Mouse (Mus musculus) neural tube, embryonic 15.5 days (tissue): Measurements from ENCODE around the gene Zfp747. TPM values are rescaled to one million over a fixed set of nuclear protein-coding genes. Genes with fewer than 3 reads are reported as not detected.
"Not testable (repeated sequence)": the region's sequence is repeated elsewhere in the genome, so short reads cannot be mapped to it uniquely, and the experiment has no call there.

ENCODE experiments used
- ATAC-seq: fragments of 200-750 bp; cut with Nextera tagmentation; 2 replicates; pipeline ENCODE4 v1.8.0; 2017; ENCODE audit warnings: mild to moderate bottlenecking, moderate TSS enrichment, moderate library complexity; ENCODE audit not compliant: low FRiP score
- H3K27ac ChIP-seq: fragments of 300-500 bp; sonication (generic); replicated peaks from 2 replicates; pipeline ENCODE4 v1.5.1; 2015; ENCODE audit warnings: mild to moderate bottlenecking, inconsistent platforms
- H3K27me3 ChIP-seq: fragments of 300-500 bp; sonication (generic); replicated peaks from 2 replicates; pipeline ENCODE4 v1.6.1; 2015; ENCODE audit warnings: inconsistent platforms
- H3K36me3 ChIP-seq: fragments of 300-500 bp; sonication (generic); 2 replicates; pipeline ENCODE4 v1.6.1; 2015; ENCODE audit warnings: inconsistent platforms
- H3K4me1 ChIP-seq: fragments of 300-500 bp; sonication (generic); 2 replicates; pipeline ENCODE4 v1.6.1; 2015; ENCODE audit warnings: inconsistent platforms
- H3K4me2 ChIP-seq: fragments of 300-500 bp; sonication (generic); 2 replicates; pipeline ENCODE4 v1.6.1; 2015; ENCODE audit warnings: inconsistent platforms, mild to moderate bottlenecking, moderate library complexity
- H3K4me3 ChIP-seq: fragments of 300-500 bp; sonication (generic); replicated peaks from 2 replicates; pipeline ENCODE4 v1.5.1; 2015; ENCODE audit warnings: mild to moderate bottlenecking, inconsistent platforms
- H3K9ac ChIP-seq: fragments of 300-500 bp; sonication (generic); replicated peaks from 2 replicates; pipeline ENCODE4 v1.6.1; 2015; ENCODE audit warnings: mild to moderate bottlenecking, inconsistent platforms
- H3K9me3 ChIP-seq: fragments of 300-500 bp; sonication (generic); replicated peaks from 2 replicates; pipeline ENCODE4 v1.6.1; 2016; ENCODE audit warnings: inconsistent platforms
- WGBS: fragments of 180-500 bp; shearing (Covaris S2); methylation state at CpG from one replicate; pipeline ENCODE4 v1.1.7; 2015; ENCODE audit warnings: mixed read lengths; 5-methylcytosine and 5-hydroxymethylcytosine counted together
- polyA plus RNA-seq: library from polyadenylated mRNA; unstranded; fragments of >200 nt; fragmentation: Nextera tagmentation; extraction: Ambion mirVana; gene quantifications from 2 replicates; pipeline ENCODE4 v1.2.1, GENCODE M21; 2015

Gene Zfp747
- polyA plus RNA-seq, 1 experiment from 2014 or later, result 8.5 TPM

- no peak overlapping the region for H3K9ac ChIP-seq
- ATAC-seq, result no peak
- H3K4me3 ChIP-seq, result peak overlapping the region; percentile 42
- H3K27ac ChIP-seq, result no peak overlapping the region
- WGBS, result 57% methylated on average over 4 of the region's 4 CpGs
- H3K27me3 ChIP-seq, result peaks cover 16% of the 10 kb centered on the region; the same call in 1 of the 2 replicates
- peaks cover 11% of the 10 kb centered on the region for H3K4me1 ChIP-seq
- no peaks in the 10 kb centered on the region for H3K9me3 ChIP-seq
- no peaks in the 10 kb centered on the region for H3K36me3 ChIP-seq
- peak overlapping the region; percentile 90 for H3K4me2 ChIP-seq
Measured at GRCm38 (mm10) chr7:127364166-127364565, 11.7 kb downstream of the Zfp747 start.

- ATAC-seq, result peak; percentile 28; the same call in 1 of the 2 replicates
- H3K4me1 ChIP-seq, result peaks cover 11% of the 10 kb centered on the region
- no peak overlapping the region; the same call in 1 of the 2 replicates for H3K27ac ChIP-seq
- H3K27me3 ChIP-seq, result peaks cover 16% of the 10 kb centered on the region; the same call in 1 of the 2 replicates
- H3K4me2 ChIP-seq, result peak overlapping the region; percentile 90
- 1% methylated on average over 24 of the region's 24 CpGs for WGBS
- no peaks in the 10 kb centered on the region for H3K36me3 ChIP-seq
- H3K4me3 ChIP-seq, result peak overlapping the region; percentile 42
- peak overlapping the region; percentile 51 for H3K9ac ChIP-seq
- no peaks in the 10 kb centered on the region for H3K9me3 ChIP-seq
Measured at GRCm38 (mm10) chr7:127363475-127363921, 12.4 kb downstream of the Zfp747 start.

- not testable (repeated sequence) for H3K27ac ChIP-seq, H3K9ac ChIP-seq, H3K9me3 ChIP-seq, ATAC-seq, H3K36me3 ChIP-seq
- Histone ChIP-seq H3K27me3 (peaks cover 19% of the 10 kb centered on the region; the same call in 1 of the 2 replicates), H3K4me1 (peaks cover 11% of the 10 kb centered on the region), H3K4me3 (0 out of 2 replicates have a peak overlapping the region, but pooled peaks have one; percentile 16), H3K4me2 (peak overlapping the region; percentile 42)
- 19% methylated on average over 13 of the region's 13 CpGs for WGBS
Measured at GRCm38 (mm10) chr7:127362418-127362817, 13.4 kb downstream of the Zfp747 start.

- Histone ChIP-seq H3K4me3 (no peak overlapping the region), H3K27ac (no peak overlapping the region), H3K4me1 (peaks cover 11% of the 10 kb centered on the region), H3K27me3 (peaks cover 19% of the 10 kb centered on the region; the same call in 1 of the 2 replicates), H3K4me2 (no peak overlapping the region), H3K36me3 (no peaks in the 10 kb centered on the region), H3K9me3 (no peaks in the 10 kb centered on the region), H3K9ac (no peak overlapping the region)
- 55% methylated on average over 12 of the region's 13 CpGs for WGBS
- no peak for ATAC-seq
Measured at GRCm38 (mm10) chr7:127361449-127361848, 14.4 kb downstream of the Zfp747 start.

- WGBS, result 75% methylated on average over 4 of the region's 4 CpGs
Measured at GRCm38 (mm10) chr7:127360265-127360664, 15.6 kb downstream of the Zfp747 start.

GRCm38 (mm10) chr7:127358472-127358871 lies 17.4 kb downstream of the Zfp747 start:
- ATAC-seq, result no peak
- Histone ChIP-seq H3K4me2 (no peak overlapping the region), H3K4me3 (no peak overlapping the region)

More at GRCm38 (mm10) chr7:127360265-127360664, 15.6 kb downstream of the Zfp747 start:
- H3K4me3 ChIP-seq, result no peak overlapping the region
- no peaks in the 10 kb centered on the region for H3K36me3 ChIP-seq
- H3K9ac ChIP-seq, result no peak overlapping the region
- peaks cover 11% of the 10 kb centered on the region for H3K4me1 ChIP-seq
- peaks cover 16% of the 10 kb centered on the region; the same call in 1 of the 2 replicates for H3K27me3 ChIP-seq
- no peaks in the 10 kb centered on the region for H3K9me3 ChIP-seq
- ATAC-seq, result no peak
- no peak overlapping the region for H3K27ac ChIP-seq
- no peak overlapping the region for H3K4me2 ChIP-seq

GRCm38 (mm10) chr7:127357871-127358270 lies 18.0 kb downstream of the Zfp747 start:
- Histone ChIP-seq H3K4me3 (no peak overlapping the region), H3K4me2 (no peak overlapping the region), H3K9ac (no peak overlapping the region), H3K27ac (no peak overlapping the region), H3K36me3 (no peaks in the 10 kb centered on the region), H3K9me3 (no peaks in the 10 kb centered on the region), H3K27me3 (peaks cover 16% of the 10 kb centered on the region; the same call in 1 of the 2 replicates), H3K4me1 (no peaks in the 10 kb centered on the region)
- no peak for ATAC-seq
- 65% methylated on average over 2 of the region's 2 CpGs for WGBS

More at GRCm38 (mm10) chr7:127358472-127358871, 17.4 kb downstream of the Zfp747 start:
- Histone ChIP-seq H3K27me3 (peaks cover 16% of the 10 kb centered on the region; the same call in 1 of the 2 replicates), H3K36me3 (no peaks in the 10 kb centered on the region), H3K9ac (no peak overlapping the region), H3K27ac (no peak overlapping the region), H3K9me3 (no peaks in the 10 kb centered on the region), H3K4me1 (peaks cover 3% of the 10 kb centered on the region)
- WGBS, result 72% methylated on average over 4 of the region's 4 CpGs

GRCm38 (mm10) chr7:127355796-127356195 lies 20.1 kb downstream of the Zfp747 start:
- Histone ChIP-seq H3K27ac (no peak overlapping the region), H3K27me3 (peaks cover 13% of the 10 kb centered on the region; the same call in 1 of the 2 replicates), H3K36me3 (no peaks in the 10 kb centered on the region), H3K9me3 (no peaks in the 10 kb centered on the region), H3K4me1 (no peaks in the 10 kb centered on the region), H3K4me3 (no peak overlapping the region), H3K4me2 (no peak overlapping the region), H3K9ac (no peak overlapping the region)
- WGBS, result 70% methylated on average over 3 of the region's 3 CpGs
- ATAC-seq, result no peak

GRCm38 (mm10) chr7:127351230-127352004 lies 24.4 kb downstream of the Zfp747 start:
- no peaks in the 10 kb centered on the region for H3K9me3 ChIP-seq
- H3K9ac ChIP-seq, result no peak overlapping the region
- H3K4me2 ChIP-seq, result no peak overlapping the region
- WGBS, result 89% methylated on average over 5 of the region's 5 CpGs
- H3K4me3 ChIP-seq, result no peak overlapping the region
- no peak for ATAC-seq
- no peaks in the 10 kb centered on the region for H3K36me3 ChIP-seq
- H3K27ac ChIP-seq, result no peak overlapping the region
- H3K4me1 ChIP-seq, result peaks cover 7% of the 10 kb centered on the region
- no peaks in the 10 kb centered on the region for H3K27me3 ChIP-seq

- peak overlapping the region; percentile 81 for H3K4me2 ChIP-seq
- peaks cover 29% of the 10 kb centered on the region for H3K4me1 ChIP-seq
- no peak overlapping the region for H3K27ac ChIP-seq
- H3K4me3 ChIP-seq, result peak overlapping the region; percentile 71; the same call in 1 of the 2 replicates
- no peaks in the 10 kb centered on the region for H3K9me3 ChIP-seq
- H3K27me3 ChIP-seq, result no peaks in the 10 kb centered on the region
- 22% methylated on average over 8 of the region's 8 CpGs for WGBS
- no peak for ATAC-seq
- H3K9ac ChIP-seq, result no peak overlapping the region
- peaks cover 19% of the 10 kb centered on the region for H3K36me3 ChIP-seq
Measured at GRCm38 (mm10) chr7:127346676-127347075, 29.2 kb downstream of the Zfp747 start.

GRCm38 (mm10) chr7:127345512-127346325 lies 30.1 kb downstream of the Zfp747 start, which contains the start of gene Zfp768:
Gene Zfp768, minus strand, starts transcription at chr7:127345589.
- peaks cover 29% of the 10 kb centered on the region for H3K4me1 ChIP-seq
- under 1% methylated on average over 68 of the region's 76 CpGs for whole genome bisulfite sequencing
- peak within 1 kb of the TSS; percentile 83 for H3K9ac ChIP-seq
- H3K4me3 ChIP-seq, result peak within 1 kb of the TSS; percentile 71
- peaks cover 26% of the 10 kb centered on the region for H3K36me3 ChIP-seq
- H3K4me2 ChIP-seq, result peak within 1 kb of the TSS; percentile 81
- H3K9me3 ChIP-seq, result no peaks in the 10 kb centered on the region
- peak within 1 kb of the TSS; percentile 95 for H3K27ac ChIP-seq
- H3K27me3 ChIP-seq, result no peaks in the 10 kb centered on the region
- ATAC-seq, result peak; percentile 94
